ENCODE assay signal across 9 mouse cellular contexts in the genomic region with DNA sequence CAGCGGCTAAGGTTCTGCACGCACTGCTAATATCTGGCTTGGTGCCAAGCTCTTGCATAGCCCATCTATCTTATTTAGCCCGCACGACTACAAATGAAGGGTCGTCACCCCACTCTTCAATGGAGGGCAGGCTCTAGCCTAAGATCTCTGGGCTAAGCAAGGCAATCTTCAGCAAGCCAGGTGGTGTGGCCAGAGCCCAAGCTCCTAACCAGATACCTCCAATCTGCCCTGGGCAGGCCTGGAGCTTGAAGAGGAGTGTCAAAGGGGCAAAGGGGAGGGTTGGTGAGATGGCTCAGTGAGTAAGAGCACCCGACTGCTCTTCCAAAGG. TPM values are rescaled to one million over a fixed set of nuclear protein-coding genes. Genes with fewer than 3 reads are reported as not detected.
A peak's percentile ranks its signal among the peaks of the same experiment; 100 is the strongest.
DNase-seq lines count a peak whose midpoint lies in the region; ATAC-seq and TF ChIP-seq lines count a peak whose summit lies in the region.
"Had no signal": no experiment of that assay in that cellular context is flagged by ENCODE, and none has a peak within 500 bp of the region (broad histone marks: within the 10 kb centered on the region; RNA-seq: fewer than 3 reads in every experiment).

No protein-coding gene starts in this region.

- no peaks in the 10 kb centered on the region for H3K9me3 ChIP-seq in liver, embryonic 11.5 days (ENCODE audit: control insufficient read depth, low read length)
- no peaks in the 10 kb centered on the region for H3K9me3 ChIP-seq in intestine, postnatal 0 days (ENCODE audit: control insufficient read depth)
- H3K9me3 ChIP-seq in midbrain, postnatal 0 days (ENCODE audit: low read length) = no peaks in the 10 kb centered on the region

- H3K36me3 ChIP-seq in liver, adult 2 months (ENCODE audit: control insufficient read depth, insufficient read depth, low read length) = no peaks in the 10 kb centered on the region
- no peaks in the 10 kb centered on the region for H3K36me3 ChIP-seq in liver, embryonic 11.5 days (ENCODE audit: control insufficient read depth, insufficient read depth, low read length)
- H3K36me3 ChIP-seq in intestine, postnatal 0 days (ENCODE audit: control insufficient read depth, insufficient read depth) = no peaks in the 10 kb centered on the region
- H3K36me3 ChIP-seq in midbrain, postnatal 0 days (ENCODE audit: insufficient read depth, low read length) = no peaks in the 10 kb centered on the region; the same call in 1 of the 2 replicates

- no peaks in the 10 kb centered on the region for H3K79me2 ChIP-seq in liver, adult 2 months (ENCODE audit: control insufficient read depth, insufficient read depth, low read length)

- peaks cover 63% of the 10 kb centered on the region for H3K4me1 ChIP-seq in cerebellum, adult 2 months (ENCODE audit: control insufficient read depth, insufficient read depth, low read length)
- H3K4me1 ChIP-seq in liver, adult 2 months (ENCODE audit: control insufficient read depth, insufficient read depth, low read length) = no peaks in the 10 kb centered on the region
- H3K4me1 ChIP-seq in liver, embryonic 11.5 days (replicated peaks; ENCODE audit: control insufficient read depth, insufficient read depth, low read length) = peaks cover 8% of the 10 kb centered on the region
- H3K4me1 ChIP-seq in intestine, postnatal 0 days (replicated peaks; ENCODE audit: control insufficient read depth, insufficient read depth, low read length) = no peaks in the 10 kb centered on the region
- peaks cover 14% of the 10 kb centered on the region; the same call in 1 of the 2 replicates for H3K4me1 ChIP-seq in midbrain, postnatal 0 days (ENCODE audit: insufficient read depth, low read length)

- 0 out of 2 replicates have a peak overlapping the region, but pooled peaks have one; percentile 62 for H3K27ac ChIP-seq in cerebellum, adult 2 months (ENCODE audit: insufficient read depth, low read length)
- H3K27ac ChIP-seq in liver, adult 2 months (replicated peaks; ENCODE audit: insufficient read depth, low read depth, low read length) = no peak overlapping the region
- H3K27ac ChIP-seq in liver, embryonic 11.5 days (ENCODE audit: low read depth, low read length) = no peak overlapping the region
- H3K27ac ChIP-seq in intestine, postnatal 0 days (ENCODE audit: low read depth, low read length) = no peak overlapping the region
- H3K27ac ChIP-seq in midbrain, postnatal 0 days (ENCODE audit: low read depth, low read length) = peak overlapping the region; percentile 78

- intact Hi-C loops in left cerebral cortex, postnatal 4 days (cut with DNase I) = no loop called here

- WGBS in cerebellum, adult 2 months = 32% methylated on average over 6 of the region's 6 CpGs
- WGBS in liver, adult 2 months = 46% methylated on average over 6 of the region's 6 CpGs
- 46% methylated on average over 6 of the region's 6 CpGs for WGBS in liver, embryonic 11.5 days
- 28% methylated on average over 6 of the region's 6 CpGs for WGBS in intestine, postnatal 0 days
- whole genome bisulfite sequencing in midbrain, postnatal 0 days = 13% methylated on average over 6 of the region's 6 CpGs

- TF ChIP-seq CTCF in cerebellum, adult 2 months (IDR thresholded peaks at IDR 0.05; ENCODE audit: borderline replicate concordance, insufficient read depth, low read depth, low read length) = no peak
- TF ChIP-seq CTCF in liver, adult 2 months (IDR thresholded peaks at IDR 0.05; ENCODE audit: low read depth, low read length) = no peak
- no peak for TF ChIP-seq CTCF in intestine, postnatal 0 days (IDR thresholded peaks at IDR 0.05; ENCODE audit: low read depth)
- TF ChIP-seq CTCF in midbrain, postnatal 0 days (IDR thresholded peaks at IDR 0.05) = no peak

- no peaks in the 10 kb centered on the region; the same call in 1 of the 2 replicates for H3K27me3 ChIP-seq in cerebellum, adult 2 months (ENCODE audit: control insufficient read depth, insufficient read depth, low read length)
- H3K27me3 ChIP-seq in liver, adult 2 months (ENCODE audit: control insufficient read depth, insufficient read depth, low read length) = no peaks in the 10 kb centered on the region
- no peaks in the 10 kb centered on the region for H3K27me3 ChIP-seq in liver, embryonic 11.5 days (replicated peaks; ENCODE audit: control insufficient read depth, insufficient read depth, low read length)
- no peaks in the 10 kb centered on the region for H3K27me3 ChIP-seq in intestine, postnatal 0 days (replicated peaks; ENCODE audit: control insufficient read depth, insufficient read depth, low read length)
- H3K27me3 ChIP-seq in midbrain, postnatal 0 days (ENCODE audit: insufficient read depth, low read length) = no peaks in the 10 kb centered on the region

- no peak overlapping the region for H3K4me2 ChIP-seq in liver, embryonic 11.5 days
- H3K4me2 ChIP-seq in intestine, postnatal 0 days (replicated peaks; ENCODE audit: low read depth) = no peak overlapping the region
- no peak overlapping the region for H3K4me2 ChIP-seq in midbrain, postnatal 0 days (ENCODE audit: low read depth, low read length, poor library complexity, severe bottlenecking)

- DNase-seq in cerebellum, adult 2 months = no peak
- no peak for DNase-seq in cerebellum, adult 8-10 months
- peak; percentile 24 for DNase-seq in liver, adult 2 months (ENCODE audit: extremely low read depth, low read depth, low spot score)
- DNase-seq in liver, embryonic 11.5 days (ENCODE audit: low spot score) = no peak
- DNase-seq in midbrain, postnatal 0 days (ENCODE audit: low spot score) = peak; percentile 50
- no peak for DNase-seq in left cerebral cortex, postnatal 4 days
- DNase-seq: adrenal gland, postnatal 36 days had no signal

- no peak for ATAC-seq in liver, embryonic 11.5 days (replicated peaks; ENCODE audit: low FRiP score)
- 0 out of 2 replicates have a peak, but pooled peaks have one; percentile 37 for ATAC-seq in intestine, postnatal 0 days
- ATAC-seq in midbrain, postnatal 0 days (ENCODE audit: low FRiP score) = no peak
- no peak for ATAC-seq in monocyte, adult 5-6 weeks (replicated peaks; ENCODE audit: insufficient number of reproducible peaks, low FRiP score, low TSS enrichment, poor library complexity, severe bottlenecking)

- no peak overlapping the region for H3K9ac ChIP-seq in liver, adult 2 months (ENCODE audit: low read depth, low read length)
- no peak overlapping the region for H3K9ac ChIP-seq in liver, embryonic 11.5 days (ENCODE audit: low read depth, low read length)
- H3K9ac ChIP-seq in intestine, postnatal 0 days (ENCODE audit: low read depth, low read length) = no peak overlapping the region
- 0 out of 2 replicates have a peak overlapping the region, but pooled peaks have one; percentile 24 for H3K9ac ChIP-seq in midbrain, postnatal 0 days (replicated peaks; ENCODE audit: low read length, poor library complexity, severe bottlenecking)

- H3K4me3 ChIP-seq in cerebellum, adult 2 months (replicated peaks; ENCODE audit: insufficient read depth, low read depth, low read length) = no peak overlapping the region
- no peak overlapping the region for H3K4me3 ChIP-seq in liver, adult 2 months (ENCODE audit: insufficient read depth, low read depth, low read length)
- H3K4me3 ChIP-seq in liver, embryonic 11.5 days (ENCODE audit: low read depth, low read length) = no peak overlapping the region
- H3K4me3 ChIP-seq in intestine, postnatal 0 days (ENCODE audit: low read depth, low read length) = no peak overlapping the region
- no peak overlapping the region for H3K4me3 ChIP-seq in midbrain, postnatal 0 days (ENCODE audit: low read depth, low read length)

- no peak for TF ChIP-seq POLR2A in cerebellum, adult 2 months (IDR thresholded peaks at IDR 0.05; ENCODE audit: borderline replicate concordance, insufficient read depth, low read length)
- TF ChIP-seq POLR2A in liver, adult 2 months (IDR thresholded peaks at IDR 0.05; ENCODE audit: extremely low read depth, insufficient read depth, low read length) = no peak

RNA-seq across cellular contexts. Expression of gene Nkain1, which starts 20.9 kb away (rescaled TPM):
- polyA plus RNA-seq in cerebellum, adult 2 months (2012; rRNA removed) = 109 and 114 TPM in 2 replicates
- 0.28 TPM in 1 of 2 replicates, not detected in the other for total RNA-seq in liver, adult 2 months (2014; rRNA removed)
- 0.22 and 0.51 TPM in 2 replicates for polyA plus RNA-seq in liver, adult 2 months (2012; rRNA removed)
- 1.3 and 1.8 TPM in 2 replicates for polyA plus RNA-seq in liver, embryonic 11.5 days (2014; fragmentation: Nextera tagmentation; extraction: Ambion mirVana)
- polyA plus RNA-seq in intestine, postnatal 0 days (2015; fragmentation: Nextera tagmentation; extraction: Ambion mirVana) = 0.09 and 0.20 TPM in 2 replicates
- 245 and 267 TPM in 2 replicates for total RNA-seq in midbrain, postnatal 0 days (2014; rRNA removed)
- polyA plus RNA-seq in midbrain, postnatal 0 days (2015; fragmentation: Nextera tagmentation; extraction: Ambion mirVana) = 8.2 and 10.2 TPM in 2 replicates
- not detected in 3 replicates for total RNA-seq in monocyte, adult 5-6 weeks (2017)
- total RNA-seq in left cerebral cortex, postnatal 4 days (2021) = 100 to 1,000 TPM; 158 to 164 TPM

Comparison
In these comparisons a context has a peak if more than half of its experiments do, and no peak if none do; other contexts are left out.
1. DNase-seq: peak in liver, adult 2 months (single experiment) and midbrain, postnatal 0 days (single experiment); none in cerebellum, adult 2 months (0 of 2), cerebellum, adult 8-10 months (single experiment), liver, embryonic 11.5 days (single experiment) and left cerebral cortex, postnatal 4 days (single experiment).
2. H3K27ac ChIP-seq: peak in cerebellum, adult 2 months (single experiment) and midbrain, postnatal 0 days (single experiment); none in liver, adult 2 months (single experiment), liver, embryonic 11.5 days (single experiment) and intestine, postnatal 0 days (single experiment).